Mouse (Mus musculus): Measurements from ENCODE around the gene Pik3ip1. TPM values are rescaled to one million over a fixed set of nuclear protein-coding genes. Genes with fewer than 3 reads are reported as not detected.

Gene Pik3ip1
- total RNA-seq, 4 experiments from 2014 or later, result 28.3 to 39.0 (median 36.6) TPM

DNA sequence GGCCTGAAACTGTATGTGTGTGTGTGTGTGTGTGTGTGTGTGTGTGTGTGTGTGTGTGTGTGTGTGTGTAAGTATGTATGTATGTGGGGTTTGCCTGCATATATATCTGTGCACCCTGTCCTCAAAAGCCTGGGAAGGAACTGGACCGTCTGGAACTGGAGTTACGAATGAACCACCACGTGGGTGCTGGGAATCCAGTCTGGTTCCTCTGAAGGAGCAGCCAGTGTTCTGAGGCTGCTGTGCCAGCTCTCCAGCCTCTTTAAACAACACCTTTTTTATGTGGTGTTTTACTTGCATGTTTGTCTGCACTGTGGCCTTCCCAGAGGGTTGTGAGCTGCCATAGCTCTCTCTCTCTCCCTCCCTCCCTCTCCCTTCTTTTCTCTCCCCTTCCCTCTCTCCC, 6.4 kb downstream of the Pik3ip1 start:
- DNase-seq (ENCODE audit: low spot score in 2 of 2), result no peak

DNA sequence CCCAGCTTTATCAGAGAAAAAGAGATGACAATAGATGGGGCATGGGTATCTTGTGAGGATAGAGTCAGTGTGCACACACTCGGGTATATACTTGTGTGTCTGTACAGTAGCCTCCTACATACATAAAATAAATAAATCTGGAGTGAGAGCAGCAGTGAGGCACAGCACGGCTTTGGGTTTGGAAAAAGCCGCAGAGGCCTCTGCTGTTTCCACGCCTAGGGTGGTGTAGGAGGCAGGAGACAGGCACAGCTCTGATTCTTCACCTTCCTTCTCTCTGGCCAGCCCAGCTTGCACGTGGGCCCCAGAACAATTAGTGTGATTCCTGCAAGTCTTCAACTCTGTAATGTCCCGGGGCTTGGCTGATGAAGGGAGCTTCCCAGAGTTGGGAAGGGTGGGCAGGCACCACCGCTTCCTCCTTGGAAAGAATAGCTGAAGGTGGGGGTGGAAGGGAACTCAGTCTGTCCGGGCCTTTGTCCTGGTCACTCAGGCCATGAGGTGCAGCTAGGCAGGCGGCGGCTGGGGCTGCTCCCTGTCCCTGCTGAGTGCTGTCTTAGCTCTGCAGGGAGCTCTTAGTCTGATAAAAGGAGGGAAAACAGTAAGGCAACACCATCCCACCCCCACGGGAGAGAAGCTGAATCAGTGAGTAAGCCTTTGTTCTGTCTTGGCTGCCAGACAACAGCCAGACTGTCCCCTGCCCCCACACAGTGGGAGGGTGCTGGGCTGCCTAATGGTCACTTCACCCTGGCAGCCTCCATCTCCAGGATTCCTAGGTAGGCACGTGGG, 7.2 kb downstream of the Pik3ip1 start:
- no peak for DNase-seq (ENCODE audit: low spot score in 2 of 2)

DNA sequence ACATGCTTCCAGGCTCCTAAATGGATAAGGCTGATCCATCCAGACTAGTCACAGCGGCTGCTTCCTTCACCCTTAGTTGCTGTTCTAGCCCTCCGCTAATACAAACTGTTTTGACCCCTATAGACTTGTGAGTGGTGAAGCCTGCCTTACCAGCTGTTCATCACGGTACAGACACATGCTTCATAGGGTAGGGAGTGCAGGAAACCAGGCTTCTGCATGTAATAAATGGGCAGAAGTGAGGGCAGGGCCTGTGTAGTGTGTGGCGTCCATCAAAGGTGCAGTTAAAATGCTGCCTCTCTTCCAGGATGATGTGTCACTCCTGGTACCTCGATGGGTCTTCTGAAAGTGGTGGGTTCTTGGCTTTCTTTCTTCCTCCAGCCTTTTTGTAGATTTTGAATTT, 7.8 kb downstream of the Pik3ip1 start:
- no peak for DNase-seq (ENCODE audit: low spot score in 2 of 2)

DNA sequence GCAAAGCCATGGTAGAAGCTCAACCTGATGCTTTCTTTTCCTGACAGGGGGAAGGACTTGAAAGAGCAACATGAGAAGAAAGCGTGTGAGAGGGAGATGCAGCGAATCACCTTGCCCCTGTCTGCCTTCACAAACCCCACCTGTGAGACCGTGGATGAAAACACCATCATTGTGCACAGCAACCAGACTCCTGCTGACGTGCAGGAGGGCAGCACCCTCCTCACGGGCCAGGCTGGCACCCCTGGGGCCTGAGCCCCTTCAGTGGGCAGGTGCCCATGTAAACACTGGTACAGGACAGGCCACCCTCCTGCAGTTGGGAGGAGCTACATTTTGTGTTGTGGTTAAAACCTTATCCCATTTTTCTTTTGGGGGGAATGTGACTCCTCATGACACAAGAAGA, 11.3 kb downstream of the Pik3ip1 start:
- no peak for DNase-seq (ENCODE audit: low spot score in 2 of 2)

DNA sequence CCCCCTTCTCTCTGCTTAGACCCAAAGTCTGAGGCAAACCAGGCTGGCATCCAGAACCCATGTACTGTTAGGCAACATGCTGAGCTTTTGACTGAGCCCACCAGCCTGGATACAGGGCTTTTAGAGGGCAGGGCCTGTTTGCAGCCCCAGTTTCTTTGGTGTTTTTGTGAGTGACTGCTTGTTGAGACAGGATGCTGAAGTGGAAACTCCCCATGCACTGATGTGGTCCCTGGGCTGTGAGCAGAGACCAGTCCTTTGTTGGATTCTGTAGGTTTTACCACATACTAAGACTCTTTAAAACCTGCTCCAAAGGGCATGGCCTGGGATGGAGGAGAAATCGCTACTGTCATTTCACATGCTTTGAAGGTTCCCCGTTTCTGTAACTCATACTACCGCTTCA, 14.7 kb downstream of the Pik3ip1 start:
- no peak for DNase-seq (ENCODE audit: low spot score in 2 of 2)

DNA sequence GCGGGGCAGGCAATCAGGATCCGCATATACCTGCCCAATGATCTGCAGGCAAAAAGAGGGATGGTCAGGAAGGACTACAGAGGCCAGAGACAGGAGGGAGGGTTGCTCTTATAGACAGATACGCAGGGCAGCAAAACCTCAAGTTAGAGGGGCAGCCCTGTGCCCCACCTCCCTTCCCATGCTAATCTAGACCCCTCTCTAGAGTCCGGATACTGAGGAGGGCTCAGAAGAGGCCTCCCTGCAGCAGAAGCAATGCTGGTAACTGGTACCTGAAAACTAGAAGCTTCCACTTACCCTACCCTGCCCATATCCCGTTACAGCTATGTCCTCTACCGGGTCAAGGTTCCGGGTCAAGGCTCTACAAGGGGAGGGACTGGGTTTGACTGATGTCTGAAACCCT, 16.1 kb downstream of the Pik3ip1 start:
- no peak for DNase-seq (ENCODE audit: low spot score in 2 of 2)

DNA sequence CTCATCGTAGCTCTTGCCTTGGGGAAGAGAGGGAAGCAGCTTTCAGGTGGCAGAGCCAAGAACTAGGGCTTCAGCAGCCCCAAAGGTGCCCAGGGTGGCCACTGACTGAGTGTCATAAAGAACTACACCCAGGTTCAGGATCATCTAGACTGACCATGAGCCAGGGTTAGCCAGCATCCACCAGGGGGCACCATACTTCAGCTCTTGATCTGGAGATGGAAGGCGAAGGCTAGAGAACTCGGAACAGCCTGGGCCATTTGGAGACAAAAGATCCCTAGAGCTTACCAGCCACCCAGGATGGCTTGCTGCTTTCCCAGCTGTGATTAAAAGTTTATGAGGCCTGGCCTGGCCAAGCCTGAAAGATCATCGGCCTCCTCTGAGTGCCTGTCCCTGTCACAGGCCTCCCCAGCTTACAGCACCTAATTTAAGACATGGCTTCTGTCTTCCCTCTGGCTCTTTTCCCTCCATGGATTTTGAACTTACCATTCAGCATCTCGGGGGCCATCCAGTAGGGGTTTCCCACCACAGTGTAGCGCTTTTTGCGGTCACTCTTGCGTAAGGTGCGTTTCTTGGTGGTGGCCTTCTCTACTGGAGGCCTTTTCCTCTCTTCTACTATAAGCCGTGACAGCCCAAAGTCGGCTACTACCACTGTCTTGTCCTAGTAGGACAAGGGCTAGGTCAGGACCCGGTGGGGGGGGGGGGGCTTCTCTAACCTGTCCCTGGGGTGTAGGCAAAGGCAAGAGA, 17.1 kb downstream of the Pik3ip1 start:
- DNase-seq (ENCODE audit: low spot score in 2 of 2), result peak; percentile 78 to 80

DNA sequence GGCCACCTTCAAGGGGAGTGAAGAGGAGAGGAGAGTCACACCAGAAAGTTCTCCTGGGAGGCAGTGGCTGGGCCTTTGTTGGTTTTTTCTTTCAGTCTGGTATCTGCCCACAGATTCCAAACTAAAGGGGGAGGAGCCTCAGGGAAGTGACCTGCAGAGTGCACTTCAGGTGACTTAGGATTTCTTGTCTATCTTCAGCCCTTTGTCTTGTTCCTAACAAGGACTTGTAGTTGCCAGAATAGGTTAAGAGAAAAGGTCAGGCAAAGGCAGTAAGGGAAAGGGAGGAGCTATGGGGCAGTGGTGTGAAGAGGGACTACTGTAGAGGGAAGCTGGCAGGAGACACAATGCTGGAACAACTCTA, 17.6 kb downstream of the Pik3ip1 start:
- no peak for DNase-seq (ENCODE audit: low spot score in 2 of 2)

DNA sequence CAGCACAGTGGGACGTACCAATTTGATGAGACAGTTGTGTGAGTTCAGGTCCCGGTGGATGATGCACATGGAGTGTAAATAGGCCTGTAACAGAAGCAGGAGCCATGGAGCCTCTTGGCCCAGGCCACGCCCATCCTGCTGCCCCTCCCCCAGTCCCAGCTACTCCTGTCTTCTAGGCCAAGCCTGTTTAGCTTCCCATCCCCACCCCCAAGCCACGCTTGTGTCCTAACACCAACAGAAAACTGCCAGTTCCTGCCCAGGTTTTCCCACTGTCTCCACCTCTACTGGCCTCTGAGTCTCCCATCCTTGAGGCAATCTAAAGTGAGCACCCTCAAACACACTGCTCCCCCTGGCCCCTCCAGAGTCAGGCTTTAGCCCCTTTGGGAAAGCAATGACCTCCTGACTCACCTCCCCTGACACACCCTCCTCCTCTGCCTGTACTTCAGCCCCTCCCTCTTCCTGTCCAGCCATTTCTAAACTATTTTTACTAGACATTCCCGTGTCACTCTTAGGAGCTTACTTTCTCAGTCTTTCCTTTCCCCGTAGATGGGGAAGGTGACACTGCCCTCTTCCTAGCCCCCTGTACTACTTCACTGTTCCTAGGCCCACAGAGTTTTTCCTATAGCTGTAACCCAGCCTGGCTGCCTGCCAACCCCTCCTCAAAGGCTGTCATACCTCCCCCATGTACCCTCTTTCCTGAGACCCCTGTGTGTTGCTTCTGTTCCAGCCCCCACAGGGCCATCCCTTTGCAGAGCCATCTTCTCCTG, 18.6 kb downstream of the Pik3ip1 start:
- no peak for DNase-seq (ENCODE audit: low spot score in 2 of 2)

DNA sequence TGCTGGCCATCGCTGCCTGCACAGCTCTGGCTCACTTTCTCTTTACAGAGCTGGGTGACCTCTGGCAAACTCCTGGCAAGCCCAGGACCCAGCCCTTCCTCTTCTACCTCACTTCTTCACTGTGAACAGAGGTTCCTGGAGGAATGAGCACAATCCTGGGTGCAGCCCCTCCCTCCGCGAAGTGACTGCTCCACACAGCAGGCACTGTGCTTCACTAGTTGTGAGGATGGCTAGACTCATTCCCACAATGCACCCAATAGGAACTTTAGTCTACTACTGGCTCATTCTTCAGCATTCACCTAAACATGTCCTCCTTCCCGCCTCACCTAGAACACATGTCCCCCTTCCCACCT, 19.1 kb downstream of the Pik3ip1 start:
- no peak for DNase-seq (ENCODE audit: low spot score in 2 of 2)

DNA sequence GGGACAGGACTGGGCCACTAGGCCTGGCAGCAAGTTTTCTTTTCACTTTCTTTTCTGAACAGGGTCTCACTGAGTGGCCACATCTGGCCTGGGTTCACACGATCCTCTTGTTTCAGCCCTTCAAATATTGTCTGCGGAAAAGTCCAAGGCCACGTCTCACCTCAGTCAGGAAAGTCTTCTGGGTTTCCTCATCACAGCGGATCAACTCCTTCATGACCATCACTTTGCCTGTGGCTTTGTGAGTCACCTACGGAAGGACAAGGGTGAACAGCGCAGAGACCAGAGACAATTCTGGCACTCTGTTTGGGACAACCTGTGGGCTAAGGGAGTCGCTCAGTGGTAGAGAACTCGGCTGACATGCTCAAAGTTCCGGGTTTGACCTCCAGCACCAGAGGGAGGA, 21.9 kb downstream of the Pik3ip1 start:
- DNase-seq (ENCODE audit: low spot score in 2 of 2), result no peak

DNA sequence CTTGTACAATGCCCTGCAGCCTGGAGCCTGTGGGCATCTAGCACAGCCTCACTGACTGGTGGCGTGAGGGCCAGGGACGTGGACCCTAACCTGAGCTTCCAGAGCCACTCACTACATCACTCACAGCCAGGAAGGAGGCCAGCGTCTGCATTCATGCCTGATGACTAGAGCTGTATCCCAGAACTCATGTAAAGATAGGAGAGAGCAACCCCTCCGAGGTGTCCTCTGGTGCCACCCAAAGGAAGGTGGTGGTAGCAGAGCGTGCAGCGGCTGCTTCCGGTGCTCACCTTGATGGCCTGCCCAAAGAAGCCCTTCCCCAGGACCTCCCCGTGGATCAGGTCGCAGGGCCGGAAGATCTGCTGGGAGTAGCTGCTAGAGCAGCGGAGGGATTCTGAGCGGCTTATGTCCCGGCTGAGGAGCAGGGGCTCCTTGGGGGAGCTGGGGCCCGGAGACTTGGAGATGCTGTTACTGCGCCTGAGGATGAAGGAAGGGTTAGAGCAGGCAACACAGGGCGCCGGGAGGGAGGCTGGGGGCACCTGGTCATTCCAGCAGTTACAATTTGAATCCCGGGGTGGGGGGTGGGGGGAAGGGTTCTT, 22.9 kb downstream of the Pik3ip1 start:
- DNase-seq (ENCODE audit: low spot score in 2 of 2), result no peak

DNA sequence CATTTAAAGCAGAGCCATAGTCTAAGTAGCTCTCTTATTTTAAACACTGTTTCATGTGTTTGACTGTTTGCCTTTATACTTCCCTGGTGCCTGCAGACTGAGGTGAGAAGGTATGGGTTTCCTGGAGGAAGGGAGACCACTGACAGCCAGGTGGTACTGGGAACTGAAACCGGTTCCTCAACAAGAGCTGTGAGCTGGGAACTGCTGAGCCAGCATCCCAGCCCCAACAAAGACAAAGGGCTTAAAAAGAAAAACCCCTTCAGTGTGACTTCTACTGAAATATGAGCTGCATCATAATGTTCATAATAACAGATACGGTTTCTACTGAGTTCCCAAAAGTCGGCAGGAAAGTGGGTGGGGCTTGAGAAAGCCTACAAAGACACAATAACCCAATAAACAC, 32.7 kb downstream of the Pik3ip1 start:
- DNase-seq (ENCODE audit: low spot score in 2 of 2), result no peak

DNA sequence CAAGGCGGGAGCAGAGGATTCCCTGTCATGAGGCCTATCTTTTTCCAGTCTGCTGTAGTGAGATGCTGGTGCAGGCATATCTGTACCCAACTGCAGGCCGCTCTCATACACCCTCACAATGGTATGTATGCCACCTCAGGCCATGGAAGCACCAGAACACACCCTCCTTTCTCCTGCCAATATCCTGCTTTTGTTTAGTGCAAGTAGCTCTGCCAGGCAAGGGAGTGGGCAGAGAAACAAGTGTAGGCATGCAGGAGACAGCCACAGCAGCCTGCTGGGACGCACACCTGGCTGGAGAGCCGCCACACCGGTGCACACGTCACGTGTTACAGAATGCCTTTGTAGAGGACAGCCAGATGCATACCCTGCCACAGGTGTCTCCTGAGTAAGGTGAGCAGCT, 36.2 kb downstream of the Pik3ip1 start:
- DNase-seq (ENCODE audit: low spot score in 2 of 2), result no peak

DNA sequence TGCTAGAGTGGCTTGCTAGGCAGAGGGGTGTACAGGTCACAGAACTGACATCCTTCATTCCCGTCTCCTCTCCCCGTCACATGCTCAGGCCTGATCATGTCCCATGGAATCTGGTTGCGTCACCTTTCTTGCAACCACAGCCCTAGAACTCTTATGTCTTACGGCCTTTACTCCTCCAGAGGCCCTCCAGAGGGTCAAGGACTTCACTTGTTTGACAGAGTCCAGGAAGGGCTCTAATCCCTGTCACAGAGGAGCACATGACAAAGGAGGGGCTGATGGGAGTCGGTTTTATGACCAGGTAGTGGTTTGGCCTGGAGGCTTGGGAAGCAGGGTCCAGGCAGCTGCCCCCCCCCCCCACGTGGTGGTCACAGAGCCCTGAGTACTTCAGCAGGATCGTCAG, 38.8 kb downstream of the Pik3ip1 start:
- DNase-seq (ENCODE audit: low spot score in 2 of 2), result no peak

DNA sequence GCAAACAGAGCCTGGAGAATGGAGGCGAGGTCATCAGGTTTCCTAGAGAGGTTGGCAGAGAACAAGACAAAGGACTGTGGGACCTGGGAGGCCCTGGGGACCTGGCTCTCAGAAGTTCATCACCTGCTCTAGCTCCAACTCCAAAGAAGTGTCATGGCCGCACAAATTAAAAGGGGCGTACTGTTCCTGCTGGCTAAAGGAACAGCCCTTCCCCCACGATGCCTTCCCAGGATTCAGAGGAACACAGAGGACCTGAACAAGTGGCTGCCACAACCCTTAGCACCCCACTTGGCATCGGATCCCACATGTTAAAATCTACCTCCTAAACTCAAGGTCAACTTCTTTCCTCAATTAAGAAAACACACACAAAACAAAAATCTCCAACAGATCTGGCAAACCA, 39.2 kb downstream of the Pik3ip1 start:
- no peak for DNase-seq (ENCODE audit: low spot score in 2 of 2)

DNA sequence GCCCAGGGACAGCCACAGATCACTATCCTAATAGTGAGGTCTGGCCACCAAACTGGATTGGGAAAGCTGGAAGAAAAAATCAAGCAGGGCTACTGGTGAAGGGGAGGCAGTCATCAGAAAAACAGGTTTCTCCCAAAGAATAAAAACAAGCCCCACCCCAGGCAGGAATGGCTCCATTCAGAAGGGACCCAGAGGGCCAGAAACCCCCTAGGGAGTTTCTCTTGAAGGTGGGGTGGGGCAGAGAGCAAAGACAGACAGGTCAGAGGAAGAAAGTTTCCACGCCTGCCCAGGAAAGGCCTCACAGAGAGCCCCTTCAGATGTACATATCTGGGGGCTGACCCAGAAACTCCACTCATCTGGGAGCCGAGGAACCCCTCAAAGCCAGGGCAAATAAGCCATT, 40.0 kb downstream of the Pik3ip1 start:
- DNase-seq (ENCODE audit: low spot score in 2 of 2), result no peak

DNA sequence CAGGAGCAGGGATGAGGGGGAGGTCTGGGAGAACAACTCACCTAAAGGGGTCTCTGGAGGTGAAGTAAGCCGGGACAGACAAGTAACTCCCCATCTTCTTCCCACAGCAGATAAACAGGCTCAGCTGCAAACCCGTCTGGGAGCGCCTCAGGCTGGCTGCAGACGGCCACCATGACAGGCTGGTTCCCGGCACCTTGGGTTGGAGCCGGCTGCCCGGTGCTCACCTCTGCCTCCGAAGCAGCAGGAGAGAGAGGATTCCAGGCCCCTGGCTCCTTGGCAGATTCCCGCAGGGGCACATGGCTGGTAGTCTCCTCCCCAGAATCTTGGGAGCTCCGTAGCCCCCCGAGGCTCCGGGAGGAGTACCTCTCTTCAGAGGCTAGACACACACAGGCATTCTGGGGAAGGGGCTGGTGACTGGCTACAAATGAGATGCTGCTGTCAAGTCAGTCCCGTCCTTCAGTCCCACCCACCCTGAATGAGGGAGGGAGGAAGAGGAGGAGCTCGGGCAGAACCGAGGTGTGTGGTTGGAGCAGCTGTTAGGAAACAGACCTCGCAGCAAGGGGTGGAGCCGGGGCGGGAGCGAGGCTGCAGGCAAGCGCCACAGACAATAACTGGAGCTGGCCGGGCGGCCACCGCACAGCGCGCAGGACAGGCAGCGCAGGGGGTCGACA, 40.9 kb downstream of the Pik3ip1 start:
- DNase-seq (ENCODE audit: low spot score in 2 of 2), result peak; percentile 57

DNA sequence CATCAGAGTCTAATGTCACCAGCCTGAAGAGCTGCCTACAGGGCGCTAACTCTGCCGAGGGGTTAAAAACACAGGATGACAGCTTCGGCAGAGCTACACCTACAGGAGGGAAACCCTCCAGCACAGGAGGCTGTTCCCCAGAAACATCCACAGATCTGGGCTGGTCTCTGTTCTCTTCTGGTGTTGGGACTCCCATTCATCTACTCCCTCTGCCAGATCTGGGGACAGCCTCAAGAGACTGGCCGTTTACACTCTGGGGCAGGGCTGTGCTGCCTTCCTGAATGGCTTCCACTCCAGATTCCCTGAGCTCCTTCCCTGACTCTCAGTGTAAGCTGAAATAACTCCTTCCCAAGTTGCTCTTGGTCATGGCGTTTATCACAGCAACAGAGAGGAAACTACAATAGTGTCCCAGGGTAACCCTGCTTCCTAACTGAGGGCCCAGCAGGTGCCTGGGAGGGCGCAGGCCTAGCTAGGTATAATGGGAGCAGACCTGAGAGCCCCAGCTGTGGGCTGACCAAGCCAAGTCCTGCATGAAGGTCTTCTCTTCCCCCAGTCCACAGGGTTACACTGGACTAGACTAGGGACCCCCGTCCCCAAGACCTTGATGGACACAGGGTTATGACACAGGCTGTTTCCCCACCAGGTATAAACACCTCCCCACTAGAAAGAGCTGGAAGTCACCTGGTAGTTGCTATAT, 41.5 kb downstream of the Pik3ip1 start:
- no peak for DNase-seq (ENCODE audit: low spot score in 2 of 2)

DNA sequence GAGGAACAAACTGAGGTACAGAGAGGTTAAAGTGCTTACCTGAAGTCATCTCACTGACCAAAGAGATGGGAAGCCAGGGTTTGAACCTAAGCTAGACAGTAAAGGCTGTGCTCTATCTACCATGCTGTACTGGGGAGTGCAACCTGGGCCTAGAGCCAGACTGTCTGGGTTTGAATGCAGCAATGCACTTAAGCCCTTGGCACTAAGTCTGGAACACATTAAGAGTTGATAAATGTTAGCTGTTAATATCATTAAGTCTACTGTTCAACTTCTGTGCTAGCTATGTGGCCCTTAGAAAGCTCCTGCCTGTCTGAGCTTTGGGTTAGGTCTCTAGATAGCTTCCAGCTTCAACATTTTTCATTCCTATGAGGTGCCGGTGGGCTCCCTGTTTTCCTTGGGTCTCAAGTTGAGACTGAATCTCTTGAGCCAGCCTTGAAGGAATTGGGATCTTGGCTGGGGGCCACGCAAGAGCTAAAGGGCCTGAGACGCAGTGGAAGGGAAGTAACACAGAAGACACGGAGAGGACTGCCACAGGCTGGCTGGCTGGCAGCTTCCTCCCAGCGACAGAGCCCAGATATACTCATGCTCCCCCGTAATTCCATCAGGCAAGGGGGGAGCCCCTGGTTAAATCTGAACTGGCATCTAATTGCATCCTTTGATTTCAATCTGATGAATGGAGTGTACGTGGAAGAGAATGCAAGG, 43.5 kb downstream of the Pik3ip1 start:
- no peak for DNase-seq (ENCODE audit: low spot score in 2 of 2)
